In genomic region chr5:53926301-53926855, GRCm38 (mm10) we compare ENCODE assay signal across 26 mouse cellular contexts.
A peak's percentile ranks its signal among the peaks of the same experiment; 100 is the strongest.
DNase-seq lines count a peak whose midpoint lies in the region; ATAC-seq and TF ChIP-seq lines count a peak whose summit lies in the region.
"Had no signal": no experiment of that assay in that cellular context is flagged by ENCODE, and none has a peak within 500 bp of the region (broad histone marks: within the 10 kb centered on the region; RNA-seq: fewer than 3 reads in every experiment).

No protein-coding gene starts in this region.

- no peak for TF ChIP-seq CTCF in intestine, postnatal 0 days (IDR thresholded peaks at IDR 0.05; ENCODE audit: low read depth)

- no peaks in the 10 kb centered on the region for H3K36me3 ChIP-seq in heart, embryonic 13.5 days
- H3K36me3 ChIP-seq in intestine, embryonic 15.5 days, result no peaks in the 10 kb centered on the region
- no peaks in the 10 kb centered on the region for H3K36me3 ChIP-seq in intestine, postnatal 0 days (ENCODE audit: control insufficient read depth, insufficient read depth)
- no peaks in the 10 kb centered on the region for H3K36me3 ChIP-seq in midbrain, embryonic 15.5 days (replicated peaks)
- H3K36me3 ChIP-seq: embryonic facial prominence, embryonic 13.5 days; hindbrain, embryonic 13.5 days had no signal

- no peak overlapping the region for H3K27ac ChIP-seq in heart, embryonic 13.5 days (replicated peaks)
- no peak overlapping the region for H3K27ac ChIP-seq in intestine, embryonic 15.5 days
- no peak overlapping the region for H3K27ac ChIP-seq in intestine, postnatal 0 days (ENCODE audit: low read depth, low read length)
- no peak overlapping the region for H3K27ac ChIP-seq in midbrain, embryonic 15.5 days
- H3K27ac ChIP-seq: embryonic facial prominence, embryonic 13.5 days; hindbrain, embryonic 13.5 days; liver, embryonic 14.5 days; stomach, postnatal 0 days had no signal

- DNase-seq in heart, adult 9 months (ENCODE audit: low spot score in 2 of 2), result no peak
- peak; percentile 55 for DNase-seq in lung, postnatal 10 days
- DNase-seq in lung, postnatal 25 days (ENCODE audit: low spot score), result no peak
- DNase-seq: adrenal gland, postnatal 25 days; B cell, adult 2 months; cerebellum, adult 11-12 months; cerebellum, adult 9-11 months; embryo, embryonic 11 days; kidney, adult 18-20 months; layer of hippocampus, adult 9-11 months; liver; lung, adult 2 months; midbrain, embryonic 14.5 days; right cerebral cortex, postnatal 4 days; thymus, adult 18-20 months; thymus, postnatal 25 days had no signal

- no peak for ATAC-seq in heart, embryonic 13.5 days (ENCODE audit: extremely low read depth, insufficient number of reproducible peaks, low FRiP score, low TSS enrichment)
- ATAC-seq in intestine, embryonic 15.5 days, result peak; percentile 65
- no peak for ATAC-seq in intestine, postnatal 0 days
- no peak for ATAC-seq in midbrain, embryonic 15.5 days (replicated peaks)
- ATAC-seq: forebrain, embryonic 16.5 days had no signal

- peaks cover 34% of the 10 kb centered on the region for H3K4me1 ChIP-seq in heart, embryonic 13.5 days
- H3K4me1 ChIP-seq in intestine, embryonic 15.5 days (replicated peaks), result 0 out of 2 replicates have a peak, but pooled peaks cover 3% of the 10 kb centered on the region
- H3K4me1 ChIP-seq in intestine, postnatal 0 days (replicated peaks; ENCODE audit: control insufficient read depth, insufficient read depth, low read length), result 0 out of 2 replicates have a peak, but pooled peaks cover 3% of the 10 kb centered on the region
- H3K4me1 ChIP-seq in midbrain, embryonic 15.5 days, result peaks cover 4% of the 10 kb centered on the region

- no peak overlapping the region for H3K9ac ChIP-seq in heart, embryonic 13.5 days
- H3K9ac ChIP-seq in intestine, embryonic 15.5 days, result no peak overlapping the region
- H3K9ac ChIP-seq in intestine, postnatal 0 days (ENCODE audit: low read depth, low read length), result no peak overlapping the region
- H3K9ac ChIP-seq in midbrain, embryonic 15.5 days, result no peak overlapping the region
- H3K9ac ChIP-seq: embryonic facial prominence, embryonic 13.5 days; hindbrain, embryonic 13.5 days; liver, embryonic 14.5 days had no signal

- 20% methylated on average over 11 of the region's 11 CpGs for WGBS in heart, embryonic 13.5 days
- 37% methylated on average over 11 of the region's 11 CpGs for WGBS in intestine, embryonic 15.5 days
- WGBS in intestine, postnatal 0 days, result 26% methylated on average over 11 of the region's 11 CpGs
- 72% methylated on average over 11 of the region's 11 CpGs for WGBS in midbrain, embryonic 15.5 days

- peaks cover 21% of the 10 kb centered on the region; the same call in 1 of the 2 replicates for H3K27me3 ChIP-seq in heart, embryonic 13.5 days (replicated peaks)
- no peaks in the 10 kb centered on the region for H3K27me3 ChIP-seq in intestine, embryonic 15.5 days (replicated peaks)
- H3K27me3 ChIP-seq in intestine, postnatal 0 days (replicated peaks; ENCODE audit: control insufficient read depth, insufficient read depth, low read length), result no peaks in the 10 kb centered on the region
- H3K27me3 ChIP-seq in midbrain, embryonic 15.5 days (replicated peaks), result no peaks in the 10 kb centered on the region
- H3K27me3 ChIP-seq: embryonic facial prominence, embryonic 13.5 days; hindbrain, embryonic 13.5 days had no signal

- peak overlapping the region; percentile 49 for H3K4me2 ChIP-seq in heart, embryonic 13.5 days
- no peak overlapping the region for H3K4me2 ChIP-seq in intestine, embryonic 15.5 days (replicated peaks)
- no peak overlapping the region for H3K4me2 ChIP-seq in intestine, postnatal 0 days (replicated peaks; ENCODE audit: low read depth)
- H3K4me2 ChIP-seq in midbrain, embryonic 15.5 days, result no peak overlapping the region
- H3K4me2 ChIP-seq: embryonic facial prominence, embryonic 13.5 days; hindbrain, embryonic 13.5 days had no signal

- no peaks in the 10 kb centered on the region; the same call in 1 of the 2 replicates for H3K9me3 ChIP-seq in heart, embryonic 13.5 days
- no peaks in the 10 kb centered on the region for H3K9me3 ChIP-seq in intestine, embryonic 15.5 days
- no peaks in the 10 kb centered on the region for H3K9me3 ChIP-seq in intestine, postnatal 0 days (ENCODE audit: control insufficient read depth)
- no peaks in the 10 kb centered on the region for H3K9me3 ChIP-seq in midbrain, embryonic 15.5 days
- H3K9me3 ChIP-seq: embryonic facial prominence, embryonic 13.5 days; hindbrain, embryonic 13.5 days had no signal

- H3K4me3 ChIP-seq in heart, embryonic 13.5 days, result no peak overlapping the region
- H3K4me3 ChIP-seq in intestine, embryonic 15.5 days (replicated peaks), result no peak overlapping the region
- H3K4me3 ChIP-seq in intestine, postnatal 0 days (ENCODE audit: low read depth, low read length), result no peak overlapping the region
- H3K4me3 ChIP-seq in midbrain, embryonic 15.5 days, result no peak overlapping the region
- H3K4me3 ChIP-seq: embryonic facial prominence, embryonic 13.5 days; erythroblast, embryonic 14.5 days; hindbrain, embryonic 13.5 days had no signal
